Mouse (Mus musculus): Measurements from ENCODE around the gene Prss29.

The Prss29 gene

DNA sequence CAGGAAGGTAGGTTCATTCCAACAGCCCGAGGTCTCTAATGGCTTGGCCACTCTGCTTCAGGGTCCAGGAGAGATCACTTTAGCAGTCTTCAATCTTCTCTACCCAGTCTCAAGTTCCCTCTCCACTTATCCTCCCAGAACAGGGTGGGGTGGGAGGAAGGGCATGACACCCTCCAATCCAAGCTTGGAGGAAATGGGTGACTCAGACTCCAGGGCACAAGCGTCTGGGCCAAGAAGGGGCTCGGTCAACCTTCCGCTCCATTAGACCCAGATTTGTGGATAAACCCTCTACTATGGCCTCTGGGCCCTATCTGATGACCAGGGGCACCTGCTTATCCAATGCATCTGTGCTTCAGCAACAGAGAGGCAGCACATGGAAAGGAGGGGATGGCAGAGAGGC, 27.0 kb downstream of the Prss29 start, which contains the start of gene Tpsab1:
Tpsab1 (minus strand) TSS at position 101 of the 400 bp plus-strand sequence.
- DNase-seq (ENCODE audit: low spot score): no peak

- no peak for DNase-seq (ENCODE audit: low spot score)
These were observed 42.8 kb downstream of the Prss29 start for GRCm38 (mm10) chr17:25361291-25361690.

DNA sequence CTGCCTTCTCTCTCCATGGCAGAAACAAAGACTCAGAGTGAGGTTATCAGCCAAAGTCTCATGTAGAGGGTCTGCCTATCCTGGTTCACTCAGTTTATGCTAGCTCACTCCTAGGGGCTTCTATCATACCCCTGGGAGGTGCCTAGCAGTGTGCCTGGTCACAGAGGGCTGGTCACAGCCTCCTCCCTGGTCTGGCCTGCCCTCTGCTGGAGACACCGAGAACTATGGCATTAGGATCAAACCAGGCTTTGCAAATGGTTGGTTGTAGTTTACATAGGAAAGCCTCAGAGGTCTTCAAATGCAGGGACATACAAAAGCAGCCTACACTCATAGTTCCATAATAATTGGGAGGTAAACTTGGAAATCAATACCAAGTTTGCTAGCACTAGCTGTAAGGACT, 45.3 kb downstream of the Prss29 start:
- DNase-seq (ENCODE audit: low spot score): no peak

DNA sequence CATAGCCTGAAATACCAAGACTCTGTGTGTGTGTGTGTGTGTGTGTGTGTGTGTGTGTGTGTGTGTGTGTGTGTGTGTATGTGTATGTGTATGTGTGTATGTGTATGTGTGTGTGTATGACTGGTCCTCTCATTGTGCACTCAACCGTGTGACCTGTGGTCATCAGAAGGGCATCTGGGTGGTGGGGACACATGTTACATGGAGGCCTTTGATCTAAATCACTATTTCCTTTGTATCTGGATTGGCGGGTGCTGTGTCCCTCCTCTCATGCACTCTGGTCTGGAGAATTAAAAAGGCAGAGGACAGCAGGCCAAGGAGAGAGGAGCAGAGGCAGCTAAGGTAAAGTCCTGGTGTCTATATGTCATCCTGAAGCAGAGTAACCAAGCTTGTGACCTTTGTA, 47.6 kb downstream of the Prss29 start, which contains the start of gene Tpsb2:
Tpsb2 (plus strand) TSS at position 301 of the 400 bp plus-strand sequence.
- no peak for DNase-seq (ENCODE audit: low spot score)

DNA sequence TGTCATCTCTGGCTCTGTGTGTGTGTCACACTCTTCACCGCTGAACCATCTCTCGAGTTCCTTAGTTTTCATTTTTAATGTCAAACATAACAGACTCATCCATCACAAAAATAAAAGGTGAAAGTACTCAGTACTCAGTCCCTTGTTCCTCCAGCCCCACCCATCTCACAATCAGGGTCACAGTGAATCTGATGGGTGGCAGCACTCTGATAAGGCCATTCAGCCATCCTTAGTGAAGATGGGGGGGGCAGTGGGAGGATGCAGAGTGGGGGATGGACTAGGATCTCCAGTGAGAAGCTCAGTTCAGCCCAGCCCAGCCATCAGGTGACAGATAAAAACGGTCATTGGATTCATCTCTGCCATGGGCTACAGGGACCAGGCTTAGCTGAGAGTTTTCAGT, 50.5 kb downstream of the Prss29 start, which contains the start of gene Tpsg1:
Tpsg1 (plus strand) TSS at position 301 of the 400 bp plus-strand sequence.
- DNase-seq (ENCODE audit: low spot score): no peak
